Mouse (Mus musculus): ENCODE measurements around the gene Tulp3.
"Not testable (repeated sequence)": the region's sequence is repeated elsewhere in the genome, so short reads cannot be mapped to it uniquely, and the experiment has no call there.

The Tulp3 gene

DNA sequence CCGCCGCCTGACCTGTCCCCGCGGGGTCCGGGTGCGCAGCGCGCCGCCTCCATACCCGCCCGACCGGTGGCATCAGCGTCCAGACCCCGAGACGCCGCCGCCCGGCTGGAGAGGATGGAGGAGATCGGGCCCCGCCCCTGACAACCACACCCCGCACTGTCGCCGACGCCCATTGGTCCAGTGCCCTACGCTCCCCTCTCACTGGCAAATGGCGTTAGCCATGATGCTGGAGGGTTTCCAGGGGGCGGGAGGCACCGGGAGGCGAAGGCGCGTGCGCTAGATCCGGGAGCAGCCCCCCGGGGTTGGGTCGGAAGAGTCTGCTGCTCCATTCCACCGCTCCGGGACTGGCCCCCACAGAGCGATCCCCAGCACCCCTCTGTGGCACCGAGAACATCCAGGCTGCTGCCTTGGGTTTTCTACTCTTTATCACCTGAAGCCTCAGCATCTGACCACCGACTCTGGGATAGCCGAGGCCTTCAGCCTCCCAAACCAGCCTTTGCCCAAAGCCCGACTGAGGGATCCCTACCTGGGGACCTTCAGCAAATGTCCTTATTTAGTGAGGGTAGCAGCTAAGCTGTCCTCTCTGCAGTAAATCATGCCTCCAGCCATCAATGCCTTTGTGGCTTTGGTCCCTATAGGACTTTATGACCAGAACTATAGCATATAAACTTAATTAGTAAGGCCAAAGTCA lies at the start of gene Tulp3:
TSS of gene Tulp3 (minus strand) at position 126 of the 691 bp plus-strand sequence.
- in situ Hi-C loops (cut with MboI), result no loop called here

DNA sequence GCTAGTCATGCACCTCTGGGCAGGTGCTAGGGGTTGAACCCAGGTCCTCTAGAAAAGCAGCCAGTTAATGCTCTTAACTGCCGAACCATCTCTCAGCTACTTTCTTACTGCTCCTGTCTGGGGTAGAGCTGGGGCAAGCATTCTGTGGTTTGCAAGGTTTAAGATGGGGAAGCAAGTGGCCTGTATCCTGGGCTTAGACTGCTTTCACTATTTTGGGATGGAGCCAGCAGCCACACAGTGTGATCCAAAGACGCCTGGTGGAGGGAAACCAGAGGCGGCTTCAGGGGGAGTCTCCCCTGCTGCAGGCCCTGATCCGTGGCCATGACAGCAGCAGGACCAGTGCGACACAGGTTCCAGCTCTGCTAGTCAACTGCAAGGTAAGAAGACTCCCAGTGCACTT lies 49.1 kb upstream of the Tulp3 start:
- in situ Hi-C loops (cut with MboI), result no loop called here

DNA sequence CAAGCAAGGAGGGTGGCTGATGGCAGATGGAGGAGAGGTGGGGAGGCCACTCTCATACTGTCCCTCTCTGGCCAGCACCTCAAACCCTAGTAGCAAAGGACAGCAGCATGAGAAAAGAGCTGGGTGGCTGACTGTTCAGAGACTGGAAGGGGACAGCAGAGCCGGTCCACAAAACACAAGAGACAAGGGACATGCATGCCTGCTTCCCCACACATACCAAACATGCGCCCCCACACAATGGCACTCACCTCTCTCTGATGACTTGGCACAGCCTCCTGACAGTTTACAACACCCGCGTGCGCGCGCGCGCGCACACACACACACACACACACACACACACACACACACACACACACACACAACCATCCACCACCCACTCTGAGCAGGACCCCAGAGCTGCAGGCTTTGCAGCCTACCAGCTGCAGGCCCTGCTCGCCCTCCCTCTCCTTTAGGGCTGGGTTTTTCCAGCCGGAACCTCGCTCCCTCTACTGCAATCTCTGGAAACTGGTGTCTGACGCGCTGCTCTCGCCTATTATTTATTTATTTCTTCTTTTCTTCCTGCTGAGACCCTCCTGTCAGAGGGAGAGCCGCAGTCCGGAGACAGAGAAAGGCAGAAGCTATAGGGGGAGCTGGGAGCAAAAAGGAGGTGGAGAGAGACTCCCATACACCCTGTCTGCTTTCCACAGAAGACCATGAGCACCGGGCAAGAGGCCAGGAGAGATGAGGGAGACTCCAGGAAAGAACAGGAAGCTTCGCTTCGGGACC lies 44.0 kb upstream of the Tulp3 start:
- in situ Hi-C loops (cut with MboI), result no loop called here

GRCm38 (mm10) chr6:128398996-128399395 lies 43.3 kb upstream of the Tulp3 start, which contains the start of gene Nrip2:
TSS of gene Nrip2 (plus strand) at chr6:128399296.
- in situ Hi-C loops (cut with MboI), result no loop called here

DNA sequence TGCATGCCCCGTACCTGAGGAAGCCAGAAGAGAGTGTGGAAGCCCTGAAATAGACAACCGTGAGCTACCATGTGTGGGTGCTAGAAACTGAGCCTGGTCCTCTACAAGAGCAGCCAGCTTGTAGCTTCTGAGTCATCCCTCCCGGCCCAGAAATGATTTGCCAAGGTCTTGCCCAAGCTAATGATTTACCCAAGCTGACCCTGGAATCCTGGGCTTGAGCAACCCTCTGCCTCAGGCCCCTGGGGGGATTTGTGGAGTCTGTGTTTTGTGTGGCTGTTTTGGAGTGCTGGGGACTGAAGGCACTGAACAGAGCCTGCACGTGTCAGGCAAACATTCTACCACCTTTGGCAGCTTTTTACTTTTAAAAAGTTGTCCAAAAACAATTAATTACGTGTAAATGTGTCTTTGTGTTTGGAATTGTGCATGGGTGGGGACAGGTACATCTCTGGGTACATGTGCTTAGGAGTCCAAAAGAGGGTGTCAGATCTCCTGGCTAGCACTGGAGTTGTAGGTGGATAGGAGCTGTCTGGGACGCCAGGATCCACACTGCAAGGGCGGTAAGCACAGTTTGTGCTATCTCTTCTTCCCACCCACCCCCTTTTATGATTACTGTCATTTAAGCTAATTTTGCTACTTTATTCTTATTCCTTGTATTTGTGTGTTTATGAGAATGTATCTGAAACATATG lies 42.1 kb upstream of the Tulp3 start:
- in situ Hi-C loops (cut with MboI), result no loop called here

DNA sequence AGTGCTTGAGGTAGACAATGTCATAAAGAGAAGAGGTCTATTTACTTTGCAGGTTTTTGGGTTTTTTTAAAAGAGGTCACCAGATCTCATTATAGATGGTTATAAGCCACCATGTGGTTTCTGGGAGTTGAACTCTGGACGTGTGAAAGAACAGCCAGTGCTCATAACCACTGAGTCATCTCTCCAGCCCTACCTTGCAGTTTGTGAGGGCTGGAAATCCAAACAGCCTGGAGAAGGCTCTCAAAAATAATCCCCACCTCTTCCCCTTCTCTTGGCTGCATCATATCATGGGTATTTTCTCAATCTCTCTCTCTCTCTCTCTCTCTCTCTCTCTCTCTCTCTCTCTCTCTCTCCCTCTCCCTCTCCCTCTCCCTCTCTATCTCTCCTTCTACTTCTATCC lies 35.0 kb upstream of the Tulp3 start:
- in situ Hi-C loops (cut with MboI), result no loop called here

DNA sequence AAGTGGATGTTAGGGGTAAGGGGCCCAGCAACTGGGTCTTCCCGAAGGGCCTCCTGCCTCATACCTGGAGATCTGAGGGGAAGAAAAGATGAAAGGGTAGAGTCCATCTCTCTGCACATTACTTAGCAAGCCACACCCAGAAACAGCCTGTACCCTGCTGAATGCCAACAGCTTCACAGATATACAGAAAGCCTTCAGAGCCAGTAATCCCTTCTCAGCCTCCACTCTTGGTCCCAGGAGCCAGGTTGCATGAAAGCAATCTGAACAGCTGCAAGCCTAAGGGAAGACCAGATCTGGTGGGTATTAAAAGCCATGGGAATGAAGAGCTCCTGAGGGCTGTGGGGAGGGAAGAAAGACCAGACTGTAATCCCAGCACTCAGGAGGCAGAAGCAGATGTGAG lies 33.5 kb upstream of the Tulp3 start:
- in situ Hi-C loops (cut with MboI), result no loop called here

DNA sequence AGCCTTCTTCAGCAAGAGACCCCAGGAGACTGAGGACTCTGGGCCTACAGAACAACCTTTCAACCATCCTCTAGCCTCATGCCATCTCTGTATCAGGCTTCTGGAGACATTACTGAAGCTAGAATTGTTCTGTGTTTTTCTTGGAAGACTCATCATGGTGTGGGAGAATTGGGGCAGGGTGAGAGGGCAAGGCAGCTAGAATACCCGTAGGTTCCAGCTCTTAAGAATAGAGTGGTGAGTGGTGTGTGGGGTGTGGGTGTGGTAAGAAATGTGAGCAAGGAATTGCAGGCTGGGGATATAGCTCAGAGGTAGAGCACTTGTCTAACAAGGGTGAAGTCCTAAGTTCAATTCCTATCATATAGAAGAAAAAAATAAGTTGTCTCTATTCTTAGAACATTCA lies 29.4 kb upstream of the Tulp3 start:
- in situ Hi-C loops (cut with MboI), result no loop called here

GRCm38 (mm10) chr6:128383752-128384151 lies 28.1 kb upstream of the Tulp3 start:
- in situ Hi-C loops (cut with MboI), result no loop called here

DNA sequence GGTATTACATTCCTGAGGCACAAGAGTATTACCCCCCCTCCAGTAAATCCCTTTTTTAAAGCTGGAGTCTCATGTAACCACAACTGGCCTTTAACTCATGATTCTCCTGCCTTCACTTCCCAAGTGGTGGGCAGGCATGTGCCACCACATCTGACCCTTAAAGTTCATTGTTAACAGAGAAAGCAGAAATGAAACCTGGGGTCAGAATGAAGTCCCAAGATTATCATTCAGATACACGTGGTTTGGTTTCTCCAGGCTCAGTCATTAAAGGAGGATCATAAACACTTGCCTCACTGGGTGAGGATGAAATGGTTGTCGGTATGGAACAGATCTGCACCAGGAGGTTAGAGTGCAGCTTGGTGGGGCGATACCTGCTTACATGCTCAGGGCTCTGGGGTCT lies 25.6 kb upstream of the Tulp3 start:
- in situ Hi-C loops (cut with MboI), result no loop called here

DNA sequence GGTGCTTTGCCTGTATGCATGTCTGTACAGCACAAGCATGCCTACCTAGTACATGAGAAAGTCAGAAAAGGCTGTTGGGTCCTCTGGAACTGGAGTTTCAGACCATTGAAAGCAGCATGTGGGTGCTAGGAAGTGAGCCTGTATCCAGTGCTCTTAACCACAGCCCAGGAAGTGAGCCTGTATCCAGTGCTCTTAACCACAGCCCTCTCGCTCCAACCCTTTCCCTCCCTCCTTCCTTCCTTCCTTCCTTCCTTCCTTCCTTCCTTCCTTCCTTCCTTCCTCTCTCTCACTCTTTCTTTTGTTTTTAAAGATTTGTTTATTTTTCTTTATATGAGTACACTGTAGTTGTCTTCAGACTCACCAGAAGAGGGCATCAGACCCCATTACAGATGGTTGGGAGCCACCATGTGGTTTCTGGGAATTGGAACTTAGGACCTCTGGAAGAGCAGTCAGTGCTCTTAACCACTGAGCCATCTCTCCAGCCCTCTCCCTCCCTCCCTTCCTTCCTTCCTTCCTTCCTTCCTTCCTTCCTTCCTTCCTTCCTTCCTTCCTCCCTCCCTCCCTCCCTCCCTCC lies 25.0 kb upstream of the Tulp3 start:
- in situ Hi-C loops (cut with MboI), result not testable (repeated sequence)

DNA sequence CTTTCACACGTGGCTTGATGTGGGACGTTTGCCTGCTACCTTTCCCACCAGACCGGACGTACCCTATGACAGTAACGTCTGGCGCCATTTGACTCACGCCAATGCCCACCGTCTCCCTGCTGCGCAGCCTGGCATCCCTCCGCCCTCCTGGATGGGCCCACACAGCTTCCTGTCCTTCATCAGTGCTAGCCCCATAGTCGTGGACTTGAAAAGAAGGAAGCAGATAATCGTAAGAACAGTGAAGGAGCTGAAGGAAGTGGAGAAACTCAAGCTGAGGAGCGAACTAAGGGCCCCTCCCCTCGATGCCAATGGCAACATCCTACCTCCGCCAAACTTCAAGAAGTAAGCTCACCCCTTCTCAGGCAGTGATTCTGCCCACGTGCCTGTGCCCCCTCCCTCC lies 24.0 kb upstream of the Tulp3 start:
- in situ Hi-C loops (cut with MboI), result no loop called here

GRCm38 (mm10) chr6:128376371-128377085 lies 20.9 kb upstream of the Tulp3 start:
- in situ Hi-C loops (cut with MboI), result no loop called here

DNA sequence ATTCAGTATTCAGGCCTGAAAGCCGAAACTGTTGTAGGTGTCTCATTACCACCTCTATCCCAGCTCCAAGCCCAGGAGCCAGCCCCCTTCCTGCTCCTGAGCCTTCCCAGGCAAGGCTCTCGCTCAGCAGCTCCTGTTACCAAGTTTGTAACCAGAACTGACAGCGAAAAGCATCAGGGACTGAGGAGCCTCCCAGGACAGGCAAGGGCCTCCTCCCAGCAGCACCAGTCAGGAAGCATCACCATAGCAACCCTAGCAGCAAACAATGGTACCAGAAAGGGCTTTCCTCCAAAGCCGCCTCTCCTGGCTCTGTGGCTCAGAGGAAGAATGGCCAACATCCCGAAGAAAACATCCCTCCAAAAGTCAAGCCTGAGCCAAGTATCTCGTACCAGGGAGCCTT lies 19.5 kb upstream of the Tulp3 start, which contains the start of the genes Tex52 and Gm44596:
TSS of gene Tex52 (plus strand) at position 265 of the 400 bp plus-strand sequence.
TSS of gene Gm44596 (plus strand) at position 312 of the 400 bp plus-strand sequence.
- in situ Hi-C loops (cut with MboI), result no loop called here

DNA sequence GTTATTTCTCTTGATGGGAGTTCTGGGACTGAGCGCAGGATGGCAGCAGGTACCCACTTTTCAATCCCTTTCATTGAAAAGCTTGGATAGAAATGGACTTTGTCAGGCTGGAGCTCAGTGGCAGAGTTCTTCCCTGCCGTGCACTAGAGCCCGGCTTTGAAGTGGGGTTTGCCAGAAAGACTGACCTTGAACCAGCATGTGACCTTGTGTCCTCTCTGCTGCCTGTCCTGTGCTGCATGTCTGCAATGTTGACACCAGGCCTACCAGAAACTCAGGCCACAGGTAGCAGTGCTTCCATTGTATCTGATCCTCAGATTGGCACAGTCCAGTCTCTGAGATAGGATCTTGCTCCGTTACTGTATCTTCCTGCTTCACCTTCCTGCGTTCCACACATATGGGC lies 14.4 kb upstream of the Tulp3 start:
- in situ Hi-C loops (cut with MboI), result no loop called here

DNA sequence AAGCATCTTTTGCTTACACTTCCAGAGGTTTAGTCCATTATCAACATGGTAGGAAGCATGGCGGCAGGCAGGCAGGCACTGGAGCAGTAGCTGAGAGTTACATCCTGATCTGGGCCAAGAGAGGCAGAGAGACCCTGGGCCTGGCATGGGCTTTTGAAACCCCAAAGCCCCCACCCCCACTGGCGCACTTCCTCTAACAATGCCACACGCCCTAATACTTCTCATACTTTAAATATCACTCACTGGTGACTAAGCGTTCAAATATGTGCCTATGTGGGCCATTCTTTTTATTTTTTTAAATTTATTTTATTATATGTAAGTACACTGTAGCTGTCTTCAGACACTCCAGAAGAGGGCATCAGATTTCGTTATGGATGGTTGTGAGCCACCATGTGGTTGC lies 10.8 kb upstream of the Tulp3 start:
- in situ Hi-C loops (cut with MboI), result no loop called here

GRCm38 (mm10) chr6:128364721-128365120 lies 9.1 kb upstream of the Tulp3 start:
- in situ Hi-C loops (cut with MboI), result no loop called here

GRCm38 (mm10) chr6:128363007-128363825 lies 7.6 kb upstream of the Tulp3 start:
- in situ Hi-C loops (cut with MboI), result no loop called here

DNA sequence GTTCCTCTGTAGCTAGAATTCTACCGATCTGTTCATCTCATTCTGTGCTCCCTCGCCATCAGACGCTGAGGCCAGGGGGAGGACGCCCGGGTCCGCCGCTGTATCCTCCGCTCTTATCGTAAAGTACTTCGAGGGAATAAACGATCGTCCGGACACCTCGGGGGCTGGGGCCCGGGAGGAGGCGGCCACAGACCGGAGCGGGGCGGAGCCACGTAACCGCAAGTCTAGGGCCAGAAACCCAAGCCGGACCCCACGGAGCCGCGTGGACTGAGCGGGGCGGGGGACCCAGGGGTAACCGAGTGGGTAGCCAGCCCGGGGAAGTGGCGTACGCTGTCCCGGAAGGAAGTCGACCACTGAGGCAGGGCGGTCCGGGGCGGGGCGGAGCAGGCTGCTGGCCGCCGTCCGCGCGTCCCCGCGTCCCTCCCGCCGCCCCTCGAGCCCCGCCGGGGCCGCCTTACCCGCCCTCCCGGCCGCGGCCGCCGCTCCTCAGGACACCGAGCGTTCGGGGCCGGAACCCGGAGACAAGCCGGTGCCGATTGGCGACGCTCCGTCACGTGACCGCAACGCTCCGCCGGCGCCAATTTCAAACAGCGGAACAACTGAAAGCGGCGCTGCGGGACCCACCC lies 6.8 kb upstream of the Tulp3 start, which contains the start of the genes Rhno1 and Foxm1:
TSS of gene Rhno1 (minus strand) at position 531 of the 626 bp plus-strand sequence.
TSS of gene Foxm1 (plus strand) at position 587 of the 626 bp plus-strand sequence.
- in situ Hi-C loops (cut with MboI), result no loop called here

- in situ Hi-C loops (cut with MboI), result no loop called here
Observed at GRCm38 (mm10) chr6:128361901-128362300, 6.2 kb upstream of the Tulp3 start.

All from mature B cell (primary cell).